Mouse (Mus musculus) forebrain, embryonic 11.5 days (tissue): ENCODE measurements at regions not wholly inside any gene's neighbourhood (a gene's known extent, or its start where the extent isn't known, plus 50 kb on each side); places are given as distances from the start of the nearest gene placed in this dataset.
A peak's percentile ranks its signal among the peaks of the same experiment; 100 is the strongest.

Experiments used
- ATAC-seq: fragments of 200-750 bp; cut with Nextera tagmentation; replicated peaks from 2 replicates; pipeline ENCODE4 v1.8.0; 2017; ENCODE audit warnings: moderate TSS enrichment; ENCODE audit not compliant: low FRiP score
- DNase-seq: peaks from one replicate; pipeline ENCODE4 v3.0.0-alpha.2; 2017; ENCODE audit warnings: low spot score
- H3K27ac ChIP-seq: fragments of 300-500 bp; sonication (generic); 2 replicates; pipeline ENCODE4 v1.5.1; 2014; ENCODE audit warnings: low read depth, low read length
- H3K27me3 ChIP-seq: fragments of 300-500 bp; sonication (generic); 2 replicates; pipeline ENCODE4 v1.6.1; 2014; ENCODE audit warnings: mild to moderate bottlenecking, low read length, mixed read lengths; ENCODE audit not compliant: control insufficient read depth, insufficient read depth
- H3K36me3 ChIP-seq: fragments of 300-500 bp; sonication (generic); 2 replicates; pipeline ENCODE4 v1.6.1; 2014; ENCODE audit warnings: mild to moderate bottlenecking, low read length, moderate library complexity, mixed read lengths; ENCODE audit not compliant: control insufficient read depth, insufficient read depth
- H3K4me1 ChIP-seq: fragments of 300-500 bp; sonication (generic); replicated peaks from 2 replicates; pipeline ENCODE4 v1.6.1; 2014; ENCODE audit warnings: low read length, mixed read lengths; ENCODE audit not compliant: control insufficient read depth, insufficient read depth
- H3K4me2 ChIP-seq: fragments of 300-500 bp; sonication (generic); 2 replicates; pipeline ENCODE4 v1.6.1; 2014; ENCODE audit warnings: low read depth, mild to moderate bottlenecking, low read length, moderate library complexity, mixed read lengths; ENCODE audit not compliant: severe bottlenecking
- H3K4me3 ChIP-seq: fragments of 300-500 bp; sonication (generic); 2 replicates; pipeline ENCODE4 v1.5.1; 2014; ENCODE audit warnings: low read depth, low read length
- H3K9ac ChIP-seq: fragments of 300-500 bp; sonication (generic); 2 replicates; pipeline ENCODE4 v1.6.1; 2014; ENCODE audit warnings: low read length
- H3K9me3 ChIP-seq: fragments of 300-500 bp; sonication (generic); 2 replicates; pipeline ENCODE4 v1.6.1; 2016; ENCODE audit warnings: low read length, mixed read lengths; ENCODE audit not compliant: control insufficient read depth
- WGBS: fragments of 180-500 bp; shearing (Covaris S2); extraction: QIAGEN DNeasy Blood & Tissue Kit; methylation state at CpG from one replicate; pipeline ENCODE4 v1.1.7; 2014; 5-methylcytosine and 5-hydroxymethylcytosine counted together

DNA sequence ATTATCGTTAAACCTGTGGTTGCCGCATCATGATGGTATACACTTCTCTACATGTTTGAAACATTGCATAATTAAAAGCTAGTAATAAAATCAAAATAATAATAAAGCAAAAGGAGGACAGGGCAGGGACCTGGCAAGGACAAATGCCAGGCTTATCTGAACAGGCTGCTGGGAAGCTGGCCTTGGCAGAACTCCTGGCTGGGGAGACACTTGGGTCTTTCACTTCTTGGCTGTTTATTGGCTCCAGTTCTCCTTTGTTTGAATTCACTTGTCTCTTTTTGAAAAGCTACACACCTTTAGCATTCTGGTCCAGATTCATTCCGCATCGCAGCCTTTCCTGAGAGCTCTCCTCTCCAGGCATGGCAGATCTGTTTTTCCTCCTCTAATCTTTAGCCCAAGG lies 91.6 kb upstream of the Nckap5 start:
- Histone ChIP-seq H3K4me1 (no peaks in the 10 kb centered on the region), H3K9me3 (no peaks in the 10 kb centered on the region), H3K9ac (no peak overlapping the region), H3K36me3 (no peaks in the 10 kb centered on the region), H3K4me2 (no peak overlapping the region), H3K27me3 (no peaks in the 10 kb centered on the region), H3K4me3 (no peak overlapping the region), H3K27ac (no peak overlapping the region)
- DNase-seq (no peak), ATAC-seq (no peak)
- WGBS: 89% methylated on average over 4 of the region's 4 CpGs

DNA sequence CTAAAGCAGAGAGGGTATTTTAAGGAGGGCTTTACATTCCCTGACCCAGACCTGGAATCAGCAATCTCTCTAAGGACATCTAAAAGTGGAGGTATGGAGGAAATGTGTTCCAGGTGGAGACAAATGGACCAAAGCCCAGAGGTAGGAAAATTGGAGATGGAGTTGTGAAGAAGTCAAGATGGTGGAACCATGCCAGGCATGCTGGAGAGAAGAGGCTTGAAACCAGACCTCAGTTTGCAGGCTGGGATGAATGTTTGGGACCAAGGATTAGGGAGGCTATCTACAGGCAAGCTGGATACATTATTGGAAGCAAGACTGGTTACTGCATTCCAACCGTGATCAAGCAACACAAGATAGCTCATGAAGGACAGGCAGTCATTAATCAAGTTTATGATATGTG lies 88.3 kb upstream of the Nckap5 start:
- Histone ChIP-seq H3K27me3 (no peaks in the 10 kb centered on the region), H3K36me3 (no peaks in the 10 kb centered on the region), H3K4me1 (0 out of 2 replicates have a peak, but pooled peaks cover 3% of the 10 kb centered on the region), H3K27ac (no peak overlapping the region), H3K4me2 (no peak overlapping the region), H3K9ac (no peak overlapping the region), H3K9me3 (no peaks in the 10 kb centered on the region), H3K4me3 (no peak overlapping the region)
- ATAC-seq (no peak), DNase-seq (no peak)
- 79% methylated on average over 1 of the region's 1 CpGs for WGBS

DNA sequence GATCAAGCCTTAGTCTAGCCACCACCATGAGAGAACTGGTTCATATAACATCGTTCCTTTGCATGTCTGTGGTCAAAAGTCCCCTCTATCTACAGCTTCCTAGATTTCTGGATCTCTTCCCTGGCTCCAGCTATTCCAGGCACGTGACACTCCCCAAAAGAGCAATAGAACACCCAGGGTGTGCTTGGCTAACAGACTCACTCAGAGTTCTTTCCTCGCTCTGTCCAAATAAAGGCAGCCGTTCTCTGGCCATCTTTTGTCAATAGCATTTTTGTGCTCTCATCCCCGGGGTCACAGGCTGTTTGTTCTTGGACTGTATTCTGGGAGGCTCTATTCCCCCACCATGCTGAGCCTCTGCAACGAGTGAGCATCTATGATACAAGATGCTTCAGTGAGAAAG lies 87.3 kb upstream of the Nckap5 start:
- no peak; the same call in 1 of the 2 replicates for ATAC-seq
- 42% methylated on average over 6 of the region's 6 CpGs for WGBS
- H3K9ac ChIP-seq: no peak overlapping the region

DNA sequence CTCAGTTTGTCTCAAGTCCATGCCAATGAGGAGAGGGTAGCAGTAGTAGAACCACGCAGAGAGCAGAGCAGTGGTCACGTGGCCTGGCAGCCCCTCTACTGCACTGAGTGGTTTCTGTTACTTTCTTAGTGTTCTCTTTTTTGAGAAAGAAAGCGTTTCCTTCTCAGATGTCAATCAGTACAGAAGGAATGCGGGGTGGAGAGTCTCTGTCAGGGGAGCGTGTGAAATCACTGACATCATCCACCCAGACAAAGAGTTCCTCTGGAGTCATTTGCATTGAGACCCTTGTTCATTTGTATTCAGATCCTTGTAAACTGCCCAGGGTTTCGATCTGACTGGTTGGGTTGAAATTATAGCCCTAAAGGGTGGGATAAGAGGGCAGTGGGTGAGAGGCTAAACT lies 85.8 kb upstream of the Nckap5 start:
- Histone ChIP-seq H3K4me3 (no peak overlapping the region), H3K4me2 (no peak overlapping the region), H3K4me1 (0 out of 2 replicates have a peak, but pooled peaks cover 3% of the 10 kb centered on the region), H3K9ac (no peak overlapping the region), H3K36me3 (no peaks in the 10 kb centered on the region), H3K27ac (0 out of 2 replicates have a peak overlapping the region, but pooled peaks have one; percentile 12), H3K27me3 (no peaks in the 10 kb centered on the region), H3K9me3 (no peaks in the 10 kb centered on the region; the same call in 1 of the 2 replicates)
- ATAC-seq (peak; percentile 86), DNase-seq (no peak)
- 28% methylated on average over 6 of the region's 6 CpGs for WGBS

More for the DNA sequence above, 87.3 kb upstream of the Nckap5 start:
- no peaks in the 10 kb centered on the region; the same call in 1 of the 2 replicates for H3K9me3 ChIP-seq
- H3K27me3 ChIP-seq: no peaks in the 10 kb centered on the region
- H3K27ac ChIP-seq: no peak overlapping the region
- H3K4me1 ChIP-seq: 0 out of 2 replicates have a peak, but pooled peaks cover 3% of the 10 kb centered on the region
- no peak overlapping the region for H3K4me3 ChIP-seq
- DNase-seq: no peak
- H3K4me2 ChIP-seq: no peak overlapping the region
- no peaks in the 10 kb centered on the region for H3K36me3 ChIP-seq

DNA sequence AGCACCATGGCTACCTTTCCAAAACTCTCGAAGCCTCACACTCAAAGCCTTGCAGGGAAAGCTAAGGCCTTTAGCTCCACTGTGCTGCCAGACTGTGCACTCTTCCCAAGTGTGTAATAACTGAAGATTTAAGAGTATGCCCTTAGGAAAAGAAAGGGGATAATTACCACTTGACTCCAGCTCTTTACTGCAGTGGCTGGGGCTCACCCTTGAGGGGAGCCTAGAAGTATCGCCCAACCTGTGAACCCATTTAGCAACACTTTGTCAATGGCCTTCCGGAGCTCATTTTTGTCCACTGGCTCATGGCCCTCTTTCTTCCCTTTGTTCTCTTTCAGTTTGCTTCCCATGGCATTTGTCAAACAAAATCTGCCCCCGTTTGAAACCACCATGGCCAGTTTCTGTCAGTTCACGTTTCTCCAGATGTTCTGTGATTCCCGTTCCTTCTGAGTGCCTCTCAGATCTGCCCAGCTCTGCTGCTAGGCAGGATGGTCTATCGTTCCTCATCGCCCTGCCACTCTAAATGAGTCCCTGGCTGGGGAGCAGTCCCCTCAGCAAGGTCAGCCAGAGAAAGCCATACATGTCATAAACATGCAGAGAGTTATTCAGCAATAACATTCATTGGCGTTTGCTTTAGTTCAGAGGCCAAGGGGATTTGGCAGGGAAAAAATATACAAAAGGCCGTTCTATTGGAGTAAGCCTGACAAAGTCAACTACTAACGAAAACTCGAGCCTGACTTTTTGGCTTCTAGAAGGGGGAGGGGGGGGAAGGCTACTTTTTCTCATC lies 80.9 kb upstream of the Nckap5 start:
- Histone ChIP-seq H3K27ac (no peak overlapping the region), H3K36me3 (no peaks in the 10 kb centered on the region), H3K9ac (no peak overlapping the region), H3K27me3 (no peaks in the 10 kb centered on the region), H3K9me3 (no peaks in the 10 kb centered on the region; the same call in 1 of the 2 replicates), H3K4me3 (no peak overlapping the region), H3K4me2 (no peak overlapping the region), H3K4me1 (0 out of 2 replicates have a peak, but pooled peaks cover 2% of the 10 kb centered on the region)
- no peak for DNase-seq
- 78% methylated on average over 12 of the region's 12 CpGs for WGBS
- ATAC-seq: no peak

DNA sequence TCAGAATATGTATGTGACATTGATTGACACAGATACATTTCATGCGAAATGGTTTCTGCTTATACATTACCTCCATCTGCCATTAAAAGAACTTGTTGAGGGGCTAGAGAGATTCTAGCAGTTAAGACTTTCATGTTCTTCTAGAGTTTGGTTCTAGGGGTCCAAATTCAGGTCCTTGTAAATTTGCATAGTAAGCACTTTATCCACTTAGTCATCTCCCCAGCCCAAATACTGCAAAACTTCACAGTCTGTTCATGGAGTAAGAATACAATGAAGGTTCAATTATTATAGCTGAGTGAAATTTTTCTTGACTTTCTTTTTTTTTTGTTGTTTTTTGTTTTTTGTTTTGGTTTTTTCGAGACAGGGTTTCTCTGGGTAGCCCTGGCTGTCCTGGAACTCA lies 76.8 kb upstream of the Nckap5 start:
- Histone ChIP-seq H3K9ac (no peak overlapping the region), H3K27me3 (no peaks in the 10 kb centered on the region)

DNA sequence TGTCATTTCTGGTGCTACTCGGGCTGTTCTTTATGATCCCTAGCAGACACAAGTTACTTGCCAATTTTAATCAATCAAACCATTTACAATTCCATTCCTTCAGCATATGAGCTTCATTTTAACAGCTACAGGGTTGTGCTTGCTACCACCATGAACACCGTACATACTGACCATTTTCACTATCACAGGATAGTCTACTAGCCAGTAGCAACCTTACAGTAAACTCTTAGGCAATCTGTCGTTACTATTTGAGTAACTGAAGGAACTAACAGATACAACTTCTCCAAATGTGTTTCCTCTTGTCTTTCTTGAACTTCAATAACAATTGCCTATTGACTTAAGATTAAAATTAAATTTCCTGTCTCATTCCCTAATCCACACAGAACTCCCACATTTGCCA lies 67.9 kb upstream of the Nckap5 start:
- WGBS: 86% methylated on average over 3 of the region's 3 CpGs
- H3K36me3 ChIP-seq: no peaks in the 10 kb centered on the region
- H3K4me3 ChIP-seq: no peak overlapping the region
- H3K9me3 ChIP-seq: no peaks in the 10 kb centered on the region
- H3K27me3 ChIP-seq: no peaks in the 10 kb centered on the region
- H3K27ac ChIP-seq: no peak overlapping the region
- no peak overlapping the region for H3K9ac ChIP-seq
- no peaks in the 10 kb centered on the region for H3K4me1 ChIP-seq
- no peak overlapping the region for H3K4me2 ChIP-seq
- ATAC-seq (no peak), DNase-seq (no peak)

More for the DNA sequence above, 76.8 kb upstream of the Nckap5 start:
- WGBS: 87% methylated on average over 2 of the region's 2 CpGs
- no peak overlapping the region for H3K4me2 ChIP-seq
- ATAC-seq (no peak), DNase-seq (no peak)
- no peaks in the 10 kb centered on the region for H3K9me3 ChIP-seq
- H3K27ac ChIP-seq: no peak overlapping the region
- H3K4me3 ChIP-seq: no peak overlapping the region
- no peaks in the 10 kb centered on the region for H3K36me3 ChIP-seq
- no peaks in the 10 kb centered on the region for H3K4me1 ChIP-seq

DNA sequence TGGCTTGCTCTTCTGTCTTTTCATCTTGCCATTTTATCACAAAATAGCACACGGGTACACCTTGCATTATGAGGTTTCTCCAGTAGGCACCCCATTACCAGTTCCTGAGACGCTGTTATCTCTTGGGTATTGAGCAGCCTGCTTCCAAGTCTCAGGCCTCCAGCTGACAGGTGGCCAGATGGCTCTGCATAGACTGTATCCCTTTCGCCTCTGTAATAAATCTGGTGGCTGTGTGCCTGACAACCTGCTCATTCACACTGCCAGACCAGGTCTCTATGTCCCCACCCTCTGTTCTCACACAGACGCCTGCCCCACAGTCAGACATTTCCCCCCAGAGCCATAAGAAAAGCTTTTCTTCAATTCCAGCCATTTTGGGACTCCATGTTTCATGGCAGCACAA lies 66.3 kb upstream of the Nckap5 start:
- Histone ChIP-seq H3K9ac (no peak overlapping the region), H3K27ac (no peak overlapping the region), H3K4me2 (no peak overlapping the region), H3K27me3 (no peaks in the 10 kb centered on the region), H3K36me3 (no peaks in the 10 kb centered on the region), H3K4me1 (no peaks in the 10 kb centered on the region), H3K9me3 (no peaks in the 10 kb centered on the region), H3K4me3 (no peak overlapping the region)
- ATAC-seq (no peak), DNase-seq (no peak)
- 88% methylated on average over 4 of the region's 4 CpGs for WGBS

DNA sequence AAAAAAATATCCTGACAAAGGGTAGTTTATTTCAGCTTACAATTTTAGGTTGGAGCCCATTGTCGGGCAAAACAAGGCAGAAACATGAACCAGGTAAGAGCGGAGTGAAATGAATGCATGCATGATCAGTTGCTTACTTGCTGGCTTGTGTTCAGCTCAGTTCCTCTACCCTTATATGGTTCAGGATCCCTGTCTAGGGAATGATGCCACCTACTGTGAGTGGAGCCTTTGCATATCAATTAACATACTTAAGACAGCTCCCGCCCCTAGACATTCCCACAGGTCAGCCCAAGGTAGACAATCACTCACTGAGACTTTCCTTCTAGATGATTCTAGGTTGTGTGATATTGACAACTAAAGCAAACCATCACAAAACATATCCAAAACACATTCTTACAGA lies 50.2 kb upstream of the Nckap5 start:
- Histone ChIP-seq H3K4me2 (no peak overlapping the region), H3K27me3 (no peaks in the 10 kb centered on the region), H3K9me3 (no peaks in the 10 kb centered on the region), H3K4me1 (no peaks in the 10 kb centered on the region), H3K36me3 (no peaks in the 10 kb centered on the region), H3K27ac (no peak overlapping the region), H3K9ac (no peak overlapping the region), H3K4me3 (no peak overlapping the region)
- 91% methylated on average over 3 of the region's 3 CpGs for WGBS
- no peak for ATAC-seq
- DNase-seq: no peak
